Mouse (Mus musculus): ENCODE measurements around the gene Strn3. TPM values are rescaled to one million over a fixed set of nuclear protein-coding genes. Genes with fewer than 3 reads are reported as not detected.
A peak's percentile ranks its signal among the peaks of the same experiment; 100 is the strongest.

Strn3 gene
- 10 to 100 TPM; 81.6 to 84.8 TPM for total RNA-seq (2021)
- long read RNA-seq, experiment 1, transcript Strn3-202 (16 exons, 2,791 nt) = major isoform, 58 of 88 reads
- long read RNA-seq, experiment 1, partial matches to known transcripts = 3 of 88 reads
- long read RNA-seq, experiment 1, other reads (novel, unspliced or antisense) = 24 of 88 reads
- long read RNA-seq, experiment 2, transcript Strn3-201 (18 exons, 3,046 nt) = minor isoform, 11 of 206 reads
- long read RNA-seq, experiment 2, transcript Strn3-202 (16 exons, 2,791 nt) = major isoform, 121 of 206 reads
- long read RNA-seq, experiment 2, partial matches to known transcripts = 9 of 206 reads
- long read RNA-seq, experiment 2, other reads (novel, unspliced or antisense) = 65 of 206 reads

GRCm38 (mm10) chr12:51691845-51692632 lies at the start of gene Strn3:
Gene Strn3, minus strand, starts transcription at chr12:51691897.
- peak; percentile 88 to 93 for DNase-seq (ENCODE audit: low spot score in 2 of 2)

GRCm38 (mm10) chr12:51736807-51737206 lies 45.1 kb upstream of the Strn3 start:
- no peak for DNase-seq (ENCODE audit: low spot score in 2 of 2)

GRCm38 (mm10) chr12:51736381-51736780 lies 44.7 kb upstream of the Strn3 start:
- no peak for DNase-seq (ENCODE audit: low spot score in 2 of 2)

GRCm38 (mm10) chr12:51735840-51736271 lies 44.2 kb upstream of the Strn3 start:
- DNase-seq (ENCODE audit: low spot score in 2 of 2) = no peak

GRCm38 (mm10) chr12:51734605-51735211 lies 43.0 kb upstream of the Strn3 start:
- no peak for DNase-seq (ENCODE audit: low spot score in 2 of 2)

GRCm38 (mm10) chr12:51729827-51730226 lies 38.1 kb upstream of the Strn3 start:
- DNase-seq (ENCODE audit: low spot score in 2 of 2) = no peak

- DNase-seq (ENCODE audit: low spot score in 2 of 2) = no peak
These were observed 37.4 kb upstream of the Strn3 start for GRCm38 (mm10) chr12:51729058-51729457.

GRCm38 (mm10) chr12:51721836-51722235 lies 30.1 kb upstream of the Strn3 start:
- DNase-seq (ENCODE audit: low spot score in 2 of 2) = no peak

- no peak for DNase-seq (ENCODE audit: low spot score in 2 of 2)
These were observed 26.9 kb upstream of the Strn3 start for GRCm38 (mm10) chr12:51718617-51719016.

- DNase-seq (ENCODE audit: low spot score in 2 of 2) = no peak
These were observed 21.0 kb upstream of the Strn3 start for GRCm38 (mm10) chr12:51712685-51713084.

GRCm38 (mm10) chr12:51710154-51710553 lies 18.5 kb upstream of the Strn3 start:
- no peak for DNase-seq (ENCODE audit: low spot score in 2 of 2)

GRCm38 (mm10) chr12:51709741-51710140 lies 18.0 kb upstream of the Strn3 start:
- DNase-seq (ENCODE audit: low spot score in 2 of 2) = no peak

GRCm38 (mm10) chr12:51708941-51709686 lies 17.4 kb upstream of the Strn3 start:
- no peak for DNase-seq (ENCODE audit: low spot score in 2 of 2)

GRCm38 (mm10) chr12:51706673-51707235 lies 15.1 kb upstream of the Strn3 start:
- DNase-seq (ENCODE audit: low spot score in 2 of 2) = no peak

GRCm38 (mm10) chr12:51705778-51706177 lies 14.1 kb upstream of the Strn3 start:
- DNase-seq (ENCODE audit: low spot score in 2 of 2) = no peak

GRCm38 (mm10) chr12:51704572-51704971 lies 12.9 kb upstream of the Strn3 start:
- DNase-seq (ENCODE audit: low spot score in 2 of 2) = no peak

- no peak for DNase-seq (ENCODE audit: low spot score in 2 of 2)
These were observed 12.2 kb upstream of the Strn3 start for GRCm38 (mm10) chr12:51703859-51704258.

- DNase-seq (ENCODE audit: low spot score in 2 of 2) = no peak
These were observed 10.0 kb upstream of the Strn3 start for GRCm38 (mm10) chr12:51701723-51702122.

- DNase-seq (ENCODE audit: low spot score in 2 of 2) = no peak
These were observed 8.1 kb upstream of the Strn3 start for GRCm38 (mm10) chr12:51699623-51700393.

GRCm38 (mm10) chr12:51696157-51696556 lies 4.5 kb upstream of the Strn3 start:
- no peak for DNase-seq (ENCODE audit: low spot score in 2 of 2)

Measured in adrenal gland, postnatal 4 days (tissue).